Comparison of ENCODE assay signal across 11 mouse cellular contexts in the genomic region with DNA sequence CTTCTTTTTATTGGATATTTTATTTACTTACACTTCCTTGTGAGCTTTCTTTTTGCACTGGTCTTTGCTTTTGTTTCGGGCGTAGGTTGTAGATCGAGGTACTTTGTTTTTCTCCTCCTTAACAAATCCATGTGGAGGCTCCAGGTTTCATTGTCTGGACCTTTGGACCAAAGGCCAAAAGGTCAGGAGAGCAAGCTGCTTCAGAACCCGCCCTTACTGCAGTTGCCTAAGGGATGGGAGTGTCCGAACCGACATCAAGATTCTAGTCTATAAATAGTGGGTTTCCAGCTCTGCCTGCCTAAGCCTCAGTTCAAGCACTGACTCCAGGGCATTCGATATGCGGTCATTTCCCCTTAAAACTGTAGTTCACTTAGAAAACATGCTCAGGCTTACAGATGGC. TPM values are rescaled to one million over a fixed set of nuclear protein-coding genes. Genes with fewer than 3 reads are reported as not detected.
DNase-seq lines count a peak whose midpoint lies in the region; ATAC-seq lines count a peak whose summit lies in the region.
"Had no signal": no experiment of that assay in that cellular context is flagged by ENCODE, and none has a peak within 500 bp of the region (broad histone marks: within the 10 kb centered on the region; RNA-seq: fewer than 3 reads in every experiment).

No protein-coding gene starts in this region.

- 27% methylated on average over 8 of the region's 8 CpGs for WGBS in neural tube, embryonic 12.5 days
- WGBS in limb, embryonic 10.5 days: 63% methylated on average over 8 of the region's 8 CpGs

- no peak overlapping the region for H3K4me3 ChIP-seq in neural tube, embryonic 12.5 days
- H3K4me3 ChIP-seq in limb, embryonic 10.5 days: no peak overlapping the region

- no peak overlapping the region for H3K27ac ChIP-seq in neural tube, embryonic 12.5 days
- H3K27ac ChIP-seq in limb, embryonic 10.5 days: peak overlapping the region; percentile 9; the same call in 1 of the 2 replicates
- H3K27ac ChIP-seq: hindbrain, postnatal 0 days had no signal

- no peaks in the 10 kb centered on the region for H3K9me3 ChIP-seq in neural tube, embryonic 12.5 days
- no peaks in the 10 kb centered on the region for H3K9me3 ChIP-seq in limb, embryonic 10.5 days (replicated peaks)

- H3K4me2 ChIP-seq in neural tube, embryonic 12.5 days (replicated peaks): no peak overlapping the region

- peaks cover 8% of the 10 kb centered on the region for H3K36me3 ChIP-seq in neural tube, embryonic 12.5 days
- peaks cover 20% of the 10 kb centered on the region for H3K36me3 ChIP-seq in limb, embryonic 10.5 days

- H3K9ac ChIP-seq in neural tube, embryonic 12.5 days: 0 out of 2 replicates have a peak overlapping the region, but pooled peaks have one; percentile 1

- H3K4me1 ChIP-seq in neural tube, embryonic 12.5 days: peaks cover 4% of the 10 kb centered on the region; the same call in 1 of the 2 replicates
- H3K4me1 ChIP-seq in limb, embryonic 10.5 days: peaks cover 15% of the 10 kb centered on the region

- ATAC-seq in neural tube, embryonic 12.5 days (ENCODE audit: low FRiP score, low read depth): no peak
- ATAC-seq: hindbrain, postnatal 0 days had no signal

- H3K27me3 ChIP-seq in neural tube, embryonic 12.5 days (replicated peaks): no peaks in the 10 kb centered on the region
- no peaks in the 10 kb centered on the region for H3K27me3 ChIP-seq in limb, embryonic 10.5 days (ENCODE audit: low read depth, poor library complexity, severe bottlenecking)

- DNase-seq in embryo, embryonic 10 days (ENCODE audit: low spot score): peak; percentile 42
- no peak for DNase-seq in embryo, embryonic 11 days
- DNase-seq in neural tube, embryonic 10.5 days (ENCODE audit: extremely low spot score, low spot score): no peak
- no peak for DNase-seq in limb, embryonic 10.5 days (ENCODE audit: low spot score)
- DNase-seq in yolk sac, embryonic 10.5 days (ENCODE audit: low spot score): peak; percentile 80
- DNase-seq in frontal cortex, postnatal 14 days (ENCODE audit: low spot score in 2 of 2): no peak
- no peak for DNase-seq in urinary bladder, postnatal 4 days (ENCODE audit: low spot score in 2 of 2)
- DNase-seq: cerebellum, postnatal 14 days; lung, adult 18-20 months had no signal

RNA-seq across cellular contexts. Expression of gene Wwp2, which starts 13.0 kb away (rescaled TPM):
- 74.2 and 79.0 TPM in 2 replicates for polyA plus RNA-seq in neural tube, embryonic 12.5 days (2016; fragmentation: Nextera tagmentation; extraction: Ambion mirVana)
- 55.9 and 116 TPM in 2 replicates for polyA plus RNA-seq in limb, embryonic 10.5 days (2016; fragmentation: Nextera tagmentation; extraction: Ambion mirVana)

RNA-seq across cellular contexts. Expression of gene Nob1, which starts 24.3 kb away (rescaled TPM):
- 79.1 and 81.5 TPM in 2 replicates for polyA plus RNA-seq in neural tube, embryonic 12.5 days (2016; fragmentation: Nextera tagmentation; extraction: Ambion mirVana)
- 110 and 113 TPM in 2 replicates for polyA plus RNA-seq in limb, embryonic 10.5 days (2016; fragmentation: Nextera tagmentation; extraction: Ambion mirVana)

RNA-seq across cellular contexts. Expression of gene Nqo1, which starts 46.1 kb away (rescaled TPM):
- polyA plus RNA-seq in neural tube, embryonic 12.5 days (2016; fragmentation: Nextera tagmentation; extraction: Ambion mirVana): 3.5 and 3.8 TPM in 2 replicates
- polyA plus RNA-seq in limb, embryonic 10.5 days (2016; fragmentation: Nextera tagmentation; extraction: Ambion mirVana): 12.6 and 20.4 TPM in 2 replicates

Comparison
In these comparisons a context has a peak if more than half of its experiments do, and no peak if none do; other contexts are left out.
1. DNase-seq: peak in embryo, embryonic 10 days (single experiment) and yolk sac, embryonic 10.5 days (single experiment); none in embryo, embryonic 11 days (single experiment), neural tube, embryonic 10.5 days (single experiment), limb, embryonic 10.5 days (single experiment), frontal cortex, postnatal 14 days (0 of 2) and urinary bladder, postnatal 4 days (0 of 2).